Mouse (Mus musculus) heart, postnatal 0 days (tissue): Measurements from ENCODE around the gene Fmnl2.

Experiments used
- CTCF ChIP-seq: IDR thresholded peaks from 2 replicates; pipeline ENCODE4 v1.5.1; 2016; ENCODE audit warnings: antibody characterized with exemption, control low read depth, low read depth
- EP300 ChIP-seq: IDR thresholded peaks from 2 replicates; pipeline ENCODE4 v1.6.1; 2016; ENCODE audit warnings: antibody characterized with exemption, low read depth

DNA sequence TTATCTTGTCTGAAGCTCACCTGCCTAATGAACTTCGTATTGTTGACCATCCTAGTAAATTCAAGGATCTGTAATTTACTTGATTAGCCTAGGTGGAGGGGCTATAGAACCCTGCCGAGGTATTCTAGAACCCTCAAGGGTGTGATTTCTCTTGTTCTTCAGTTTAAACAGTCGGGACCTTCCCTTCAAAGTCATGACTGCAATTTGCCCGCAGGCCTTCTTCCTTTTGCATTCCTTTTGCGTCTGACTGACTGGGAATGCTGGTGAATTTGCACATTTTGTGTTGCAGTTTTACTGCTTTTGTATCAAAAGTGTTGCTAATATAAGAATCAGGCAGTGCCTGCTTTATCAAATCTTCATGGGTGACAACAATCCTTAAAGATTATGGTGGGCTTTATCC is 46.9 kb downstream of the Fmnl2 start:
- no peak for TF ChIP-seq CTCF
- TF ChIP-seq EP300, result no peak
